Mouse (Mus musculus) midbrain, embryonic 15.5 days (tissue): ENCODE data around the gene Mydgf. TPM values are rescaled to one million over a fixed set of nuclear protein-coding genes. Genes with fewer than 3 reads are reported as not detected.

Experiments used
- ATAC-seq: fragments of 200-750 bp; cut with Nextera tagmentation; replicated peaks from 2 replicates; pipeline ENCODE4 v1.8.0; 2017; ENCODE audit warnings: moderate TSS enrichment
- H3K27ac ChIP-seq: fragments of 300-500 bp; sonication (generic); 2 replicates; pipeline ENCODE4 v1.5.1; 2015; ENCODE audit warnings: mild to moderate bottlenecking, inconsistent platforms
- H3K27me3 ChIP-seq: fragments of 300-500 bp; sonication (generic); replicated peaks from 2 replicates; pipeline ENCODE4 v1.6.1; 2015; ENCODE audit warnings: inconsistent platforms
- H3K36me3 ChIP-seq: fragments of 300-500 bp; sonication (generic); replicated peaks from 2 replicates; pipeline ENCODE4 v1.6.1; 2015; ENCODE audit warnings: inconsistent platforms
- H3K4me1 ChIP-seq: fragments of 300-500 bp; sonication (generic); 2 replicates; pipeline ENCODE4 v1.6.1; 2015; ENCODE audit warnings: inconsistent platforms
- H3K4me2 ChIP-seq: fragments of 300-500 bp; sonication (generic); 2 replicates; pipeline ENCODE4 v1.6.1; 2015; ENCODE audit warnings: inconsistent platforms, mild to moderate bottlenecking, moderate library complexity
- H3K4me3 ChIP-seq: fragments of 300-500 bp; sonication (generic); 2 replicates; pipeline ENCODE4 v1.5.1; 2015; ENCODE audit warnings: mild to moderate bottlenecking, inconsistent platforms
- H3K9ac ChIP-seq: fragments of 300-500 bp; sonication (generic); 2 replicates; pipeline ENCODE4 v1.6.1; 2015; ENCODE audit warnings: mild to moderate bottlenecking, inconsistent platforms
- H3K9me3 ChIP-seq: fragments of 300-500 bp; sonication (generic); 2 replicates; pipeline ENCODE4 v1.6.1; 2016; ENCODE audit warnings: inconsistent platforms
- WGBS: fragments of 180-500 bp; shearing (Covaris S2); methylation state at CpG from one replicate; pipeline ENCODE4 v1.1.7; 2015; ENCODE audit warnings: mixed read lengths; 5-methylcytosine and 5-hydroxymethylcytosine counted together
- polyA plus RNA-seq: library from polyadenylated mRNA; unstranded; fragments of >200 nt; fragmentation: Nextera tagmentation; extraction: Ambion mirVana; gene quantifications from 2 replicates; pipeline ENCODE4 v1.2.1, GENCODE M21; 2015

Mydgf gene
- polyA plus RNA-seq, 1 experiment from 2014 or later: 74.9 TPM

DNA sequence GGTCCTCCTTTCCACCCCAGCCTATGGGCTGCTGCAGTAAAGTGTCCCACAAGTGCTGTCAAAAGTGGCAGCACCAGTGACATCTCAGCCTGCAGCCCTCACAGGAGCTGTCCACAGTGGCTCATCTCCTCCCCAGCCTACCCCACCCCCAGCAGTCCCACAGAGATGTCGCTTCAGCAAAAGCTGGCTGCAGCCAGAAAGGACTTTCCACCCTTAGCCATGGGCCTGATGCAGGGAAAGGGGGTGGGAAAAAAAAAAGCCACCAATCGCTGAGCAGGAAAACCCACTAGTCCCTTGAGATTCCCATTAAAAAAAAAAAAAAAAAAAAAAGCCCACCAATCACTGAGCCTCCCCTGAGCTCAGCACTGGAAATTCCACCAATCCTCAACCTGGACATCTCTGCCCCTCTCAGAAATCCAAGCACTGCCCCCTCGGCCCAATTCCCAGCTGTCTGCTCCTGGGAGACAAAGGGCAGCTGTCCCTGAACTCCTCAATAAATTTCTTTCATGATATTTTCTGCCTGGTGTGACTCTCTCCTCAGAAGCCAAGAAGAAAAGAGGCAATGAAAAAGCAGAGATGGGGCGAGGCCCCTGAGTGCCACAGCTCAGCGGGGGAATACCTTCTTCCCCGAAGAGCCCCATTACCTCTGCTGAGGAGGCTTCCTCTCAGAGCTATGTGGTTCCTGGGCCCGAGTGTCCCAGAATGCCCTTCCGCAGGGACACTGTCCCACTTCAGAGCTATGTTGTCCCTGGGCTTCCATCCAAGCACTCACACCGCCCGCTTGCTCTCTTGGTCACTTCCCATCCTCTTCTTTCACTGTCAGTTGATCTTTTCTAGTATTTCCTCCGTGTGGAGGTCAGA lies 1.8 kb upstream of the Mydgf start:
- peaks cover 26% of the 10 kb centered on the region for H3K4me1 ChIP-seq
- H3K9ac ChIP-seq: no peak overlapping the region
- no peaks in the 10 kb centered on the region for H3K9me3 ChIP-seq
- H3K27me3 ChIP-seq: no peaks in the 10 kb centered on the region
- no peak overlapping the region for H3K4me3 ChIP-seq
- H3K36me3 ChIP-seq: peaks cover 35% of the 10 kb centered on the region
- 42% methylated on average over 11 of the region's 11 CpGs for WGBS
- H3K4me2 ChIP-seq: no peak overlapping the region
- ATAC-seq: no peak
- peak overlapping the region; percentile 60 for H3K27ac ChIP-seq

GRCm38 (mm10) chr17:56182975-56183657 lies 604 bp downstream of the Mydgf start:
- peak overlapping the region; percentile 79 for H3K4me3 ChIP-seq
- no peaks in the 10 kb centered on the region for H3K9me3 ChIP-seq
- H3K36me3 ChIP-seq: peaks cover 30% of the 10 kb centered on the region
- H3K27ac ChIP-seq: peak overlapping the region; percentile 80
- H3K4me1 ChIP-seq: peaks cover 26% of the 10 kb centered on the region
- H3K4me2 ChIP-seq: peak overlapping the region; percentile 87
- peak overlapping the region; percentile 83 for H3K9ac ChIP-seq
- ATAC-seq: peak; percentile 46
- H3K27me3 ChIP-seq: no peaks in the 10 kb centered on the region
- WGBS: 4% methylated on average over 14 of the region's 14 CpGs

DNA sequence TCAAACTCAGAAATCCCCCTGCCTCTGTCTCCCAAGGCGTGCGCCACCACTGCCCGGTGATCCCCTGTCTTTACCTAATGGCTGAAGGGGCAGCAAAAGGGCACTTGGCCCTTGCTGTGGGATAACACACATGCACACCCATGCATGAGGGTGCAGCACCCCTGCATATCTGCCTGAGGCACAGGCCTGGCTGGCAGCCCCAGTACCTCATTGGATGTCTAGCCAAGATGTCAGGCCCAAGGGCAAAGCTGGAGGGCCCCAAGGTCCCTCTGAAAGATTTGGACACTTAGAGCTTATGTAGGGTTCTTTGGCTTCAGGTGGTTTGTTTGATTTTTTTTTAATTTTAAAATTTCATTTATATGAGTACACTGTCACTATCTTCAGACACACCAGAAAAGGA lies 8.3 kb downstream of the Mydgf start:
- H3K4me2 ChIP-seq: no peak overlapping the region
- no peaks in the 10 kb centered on the region for H3K9me3 ChIP-seq
- H3K4me1 ChIP-seq: no peaks in the 10 kb centered on the region; the same call in 1 of the 2 replicates
- whole genome bisulfite sequencing: 94% methylated on average over 3 of the region's 3 CpGs
- H3K9ac ChIP-seq: no peak overlapping the region
- H3K4me3 ChIP-seq: no peak overlapping the region
- no peak overlapping the region for H3K27ac ChIP-seq
- H3K27me3 ChIP-seq: no peaks in the 10 kb centered on the region
- ATAC-seq: no peak
- peaks cover 21% of the 10 kb centered on the region for H3K36me3 ChIP-seq

DNA sequence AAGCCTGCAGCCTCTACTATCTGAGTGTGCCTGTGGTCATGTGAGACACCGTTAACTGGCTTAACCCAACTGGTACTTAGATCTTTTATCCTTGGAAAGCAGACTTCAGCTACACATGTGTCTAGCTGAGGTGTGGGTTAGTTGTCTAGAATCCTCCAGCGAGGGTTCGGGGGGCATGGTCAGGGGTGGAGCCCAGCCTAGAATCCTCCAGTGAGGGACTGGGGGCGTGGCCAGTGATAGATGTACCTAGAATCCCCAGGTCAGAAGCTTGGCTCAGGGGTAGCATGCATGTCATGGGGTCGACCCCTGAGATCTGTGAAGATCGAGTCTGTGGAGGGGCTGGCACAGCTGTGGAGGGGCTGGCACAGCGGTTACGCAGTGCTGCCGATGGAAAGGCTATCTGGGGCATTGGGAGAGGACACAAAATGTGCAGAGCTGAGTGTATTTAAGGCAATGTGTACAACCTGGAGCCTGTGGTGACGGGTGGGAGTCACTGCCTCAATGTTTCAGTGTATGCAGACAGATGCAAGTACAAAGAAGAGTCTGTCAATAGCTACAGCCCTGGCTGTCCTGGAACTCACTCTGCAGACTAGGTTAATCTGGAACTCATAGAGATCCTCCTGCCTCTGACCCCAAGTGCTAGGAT lies 10.2 kb downstream of the Mydgf start:
- Histone ChIP-seq H3K4me2 (no peak overlapping the region), H3K4me3 (no peak overlapping the region), H3K9ac (no peak overlapping the region), H3K4me1 (no peaks in the 10 kb centered on the region; the same call in 1 of the 2 replicates), H3K27me3 (no peaks in the 10 kb centered on the region), H3K9me3 (no peaks in the 10 kb centered on the region), H3K36me3 (peaks cover 20% of the 10 kb centered on the region), H3K27ac (no peak overlapping the region)
- no peak for ATAC-seq
- 64% methylated on average over 10 of the region's 10 CpGs for WGBS

GRCm38 (mm10) chr17:56171881-56172280 lies 11.8 kb downstream of the Mydgf start:
- no peaks in the 10 kb centered on the region for H3K27me3 ChIP-seq
- H3K27ac ChIP-seq: no peak overlapping the region
- WGBS: 94% methylated on average over 17 of the region's 17 CpGs
- ATAC-seq: no peak
- H3K9ac ChIP-seq: no peak overlapping the region
- H3K4me3 ChIP-seq: no peak overlapping the region
- H3K4me2 ChIP-seq: no peak overlapping the region
- H3K36me3 ChIP-seq: peaks cover 8% of the 10 kb centered on the region
- no peaks in the 10 kb centered on the region for H3K9me3 ChIP-seq
- H3K4me1 ChIP-seq: no peaks in the 10 kb centered on the region; the same call in 1 of the 2 replicates

DNA sequence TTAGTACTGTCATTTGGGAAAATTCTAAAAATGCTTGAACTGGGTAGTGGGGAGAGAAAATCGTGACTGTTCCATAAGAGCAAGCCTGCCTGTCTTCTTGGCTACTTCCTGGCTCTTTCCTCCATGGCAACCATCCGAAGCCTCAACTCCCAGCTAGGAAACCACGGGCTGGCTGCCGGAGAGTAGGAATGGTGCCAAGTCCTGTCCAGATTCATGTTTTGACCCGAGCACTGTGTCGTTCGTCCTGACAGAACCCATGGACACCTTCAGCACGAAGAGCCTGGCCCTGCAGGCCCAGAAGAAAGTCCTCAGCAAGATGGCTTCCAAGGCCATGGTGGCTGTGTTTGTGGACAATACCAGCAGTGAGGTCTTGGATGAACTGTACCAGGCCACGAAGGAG lies 12.3 kb downstream of the Mydgf start:
- H3K27ac ChIP-seq: no peak overlapping the region
- no peak overlapping the region for H3K4me2 ChIP-seq
- no peaks in the 10 kb centered on the region for H3K27me3 ChIP-seq
- ATAC-seq: no peak
- H3K4me1 ChIP-seq: no peaks in the 10 kb centered on the region; the same call in 1 of the 2 replicates
- H3K9me3 ChIP-seq: no peaks in the 10 kb centered on the region
- WGBS: 83% methylated on average over 9 of the region's 9 CpGs
- no peak overlapping the region for H3K9ac ChIP-seq
- H3K36me3 ChIP-seq: peaks cover 3% of the 10 kb centered on the region
- no peak overlapping the region for H3K4me3 ChIP-seq

- Histone ChIP-seq H3K4me1 (no peaks in the 10 kb centered on the region; the same call in 1 of the 2 replicates), H3K36me3 (no peaks in the 10 kb centered on the region; the same call in 1 of the 2 replicates), H3K4me2 (no peak overlapping the region), H3K4me3 (no peak overlapping the region), H3K9me3 (no peaks in the 10 kb centered on the region), H3K9ac (no peak overlapping the region), H3K27ac (no peak overlapping the region), H3K27me3 (no peaks in the 10 kb centered on the region)
- 24% methylated on average over 10 of the region's 10 CpGs for WGBS
- ATAC-seq: 0 out of 2 replicates have a peak, but pooled peaks have one; percentile 7
Observed at GRCm38 (mm10) chr17:56170636-56171035, 13.1 kb downstream of the Mydgf start.

DNA sequence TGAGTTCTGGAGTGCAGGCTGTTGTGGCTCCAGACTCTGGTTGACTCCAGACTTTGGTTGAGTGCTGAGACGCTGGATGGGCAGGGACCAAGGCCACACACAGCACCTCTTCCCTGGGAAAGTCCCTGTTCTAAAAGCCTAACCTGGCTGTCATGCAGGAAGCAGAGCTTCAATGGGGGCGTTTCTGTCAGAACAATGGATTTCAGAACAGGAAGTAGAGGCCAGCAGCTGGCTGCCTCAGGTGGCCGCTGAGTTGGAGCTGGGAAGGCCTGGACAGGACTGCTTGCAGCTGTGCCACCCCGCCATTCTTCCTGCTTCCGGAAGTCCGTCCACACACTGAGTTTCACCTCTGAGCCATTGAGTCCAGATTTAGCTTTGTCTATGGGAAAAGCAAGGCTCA lies 13.9 kb downstream of the Mydgf start:
- Histone ChIP-seq H3K4me3 (no peak overlapping the region), H3K27ac (no peak overlapping the region)
- WGBS: 68% methylated on average over 6 of the region's 6 CpGs

DNA sequence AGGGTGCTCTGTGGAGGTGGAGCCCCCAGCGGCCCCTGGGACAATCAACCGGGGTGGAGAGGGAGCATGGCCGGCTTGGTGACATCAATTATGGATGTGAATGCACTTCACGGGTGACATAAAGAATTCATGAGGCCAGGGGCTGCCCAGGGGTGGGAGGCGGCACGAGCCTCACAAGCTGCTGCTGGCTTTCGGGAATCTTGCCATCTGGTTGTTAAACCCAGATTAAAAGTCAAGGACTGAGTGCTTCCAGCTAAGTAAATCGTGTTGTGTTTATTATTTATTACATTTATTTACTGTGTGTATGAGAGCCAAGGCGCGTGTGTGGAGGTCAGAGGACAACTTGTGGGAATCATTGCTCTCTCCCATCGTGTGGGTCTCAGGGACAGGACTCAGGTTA lies 18.0 kb downstream of the Mydgf start:
- WGBS: 40% methylated on average over 11 of the region's 11 CpGs
- no peak overlapping the region for H3K4me2 ChIP-seq

More for the DNA sequence above, 13.9 kb downstream of the Mydgf start:
- no peak overlapping the region for H3K4me2 ChIP-seq
- H3K9me3 ChIP-seq: no peaks in the 10 kb centered on the region
- H3K36me3 ChIP-seq: no peaks in the 10 kb centered on the region
- ATAC-seq: no peak
- H3K9ac ChIP-seq: no peak overlapping the region
- no peaks in the 10 kb centered on the region; the same call in 1 of the 2 replicates for H3K4me1 ChIP-seq
- no peaks in the 10 kb centered on the region for H3K27me3 ChIP-seq

DNA sequence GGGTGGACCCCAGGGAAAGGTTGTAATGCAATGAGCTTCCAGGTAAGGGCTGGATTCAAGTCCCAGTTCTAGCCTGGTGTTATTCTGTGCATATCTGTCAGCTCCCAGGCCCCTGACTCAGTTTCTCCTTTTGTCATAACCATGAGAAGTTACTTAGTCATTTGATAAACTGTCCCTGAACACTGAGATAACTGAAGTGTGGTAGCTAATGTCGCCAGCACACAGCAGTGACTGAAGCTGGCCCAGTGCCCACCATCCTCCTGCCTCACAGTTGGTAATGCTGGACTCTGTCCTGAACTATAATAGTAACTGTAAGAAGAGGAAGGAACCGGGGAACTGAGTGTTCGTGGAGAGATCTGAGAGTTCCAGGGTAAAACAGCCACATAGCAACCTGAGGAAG lies 19.2 kb downstream of the Mydgf start:
- no peak overlapping the region; the same call in 1 of the 2 replicates for H3K27ac ChIP-seq
- H3K4me2 ChIP-seq: no peak overlapping the region
- no peaks in the 10 kb centered on the region for H3K9me3 ChIP-seq
- H3K4me3 ChIP-seq: no peak overlapping the region
- ATAC-seq: no peak
- WGBS: 80% methylated on average over 3 of the region's 3 CpGs
- H3K36me3 ChIP-seq: no peaks in the 10 kb centered on the region
- H3K9ac ChIP-seq: no peak overlapping the region
- peaks cover 14% of the 10 kb centered on the region for H3K4me1 ChIP-seq
- peaks cover 13% of the 10 kb centered on the region; the same call in 1 of the 2 replicates for H3K27me3 ChIP-seq

More for the DNA sequence above, 18.0 kb downstream of the Mydgf start:
- no peaks in the 10 kb centered on the region for H3K36me3 ChIP-seq
- no peak overlapping the region for H3K4me3 ChIP-seq
- no peak for ATAC-seq
- H3K9ac ChIP-seq: no peak overlapping the region
- no peaks in the 10 kb centered on the region for H3K9me3 ChIP-seq
- H3K27me3 ChIP-seq: 0 out of 2 replicates have a peak, but pooled peaks cover 8% of the 10 kb centered on the region
- H3K27ac ChIP-seq: peak overlapping the region; percentile 61
- H3K4me1 ChIP-seq: peaks cover 14% of the 10 kb centered on the region

DNA sequence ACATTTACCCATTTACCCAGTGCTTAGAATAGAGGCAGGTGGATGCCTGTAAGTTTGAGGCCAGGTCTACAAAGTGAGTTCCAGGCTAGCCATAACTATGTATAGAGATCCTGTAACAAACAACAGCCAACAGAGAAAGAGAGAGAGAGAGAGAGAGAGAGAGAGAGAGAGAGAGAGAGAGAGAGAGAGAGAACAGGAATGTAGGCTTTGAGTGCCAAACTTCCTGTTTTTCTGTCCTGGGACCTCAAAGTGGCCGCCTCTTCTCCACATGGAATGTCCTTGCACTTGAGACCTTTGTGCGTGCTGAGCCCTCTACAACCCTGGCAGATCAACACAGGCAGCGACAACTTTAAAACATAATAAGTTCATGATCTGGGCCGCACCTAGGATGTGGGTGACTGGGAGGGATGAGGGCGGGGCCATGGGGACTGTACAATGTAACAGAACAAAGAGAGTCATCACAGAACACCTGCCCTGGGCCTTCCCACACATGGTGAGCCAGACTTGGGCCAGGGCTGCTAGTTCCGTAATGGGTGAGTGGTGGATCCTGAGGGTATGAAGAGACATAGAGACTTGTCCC lies 20.1 kb downstream of the Mydgf start:
- Histone ChIP-seq H3K4me3 (no peak overlapping the region), H3K4me2 (no peak overlapping the region), H3K4me1 (peaks cover 14% of the 10 kb centered on the region), H3K9ac (no peak overlapping the region), H3K36me3 (no peaks in the 10 kb centered on the region), H3K27me3 (peaks cover 16% of the 10 kb centered on the region; the same call in 1 of the 2 replicates), H3K27ac (no peak overlapping the region), H3K9me3 (no peaks in the 10 kb centered on the region)
- no peak for ATAC-seq
- 81% methylated on average over 6 of the region's 6 CpGs for WGBS
